Mouse (Mus musculus): Measurements from ENCODE around the gene Rpe. TPM values are rescaled to one million over a fixed set of nuclear protein-coding genes. Genes with fewer than 3 reads are reported as not detected.

Gene Rpe
- polyA plus RNA-seq, 1 experiment from 2014 or later, result 53.1 TPM

- Histone ChIP-seq H3K4me3 (ENCODE audit: low read depth, low read length) (no peak overlapping the region), H3K4me1 (ENCODE audit: control insufficient read depth, insufficient read depth, low read length) (0 out of 2 replicates have a peak, but pooled peaks cover 6% of the 10 kb centered on the region), H3K9me3 (ENCODE audit: control insufficient read depth, low read depth, low read length) (no peaks in the 10 kb centered on the region), H3K27ac (ENCODE audit: low read length) (no peak overlapping the region), H3K4me2 (replicated peaks; ENCODE audit: low read depth, low read length) (no peak overlapping the region), H3K27me3 (ENCODE audit: control insufficient read depth, insufficient read depth, low read length) (no peaks in the 10 kb centered on the region), H3K36me3 (ENCODE audit: control insufficient read depth, insufficient read depth, low read length) (no peaks in the 10 kb centered on the region; the same call in 1 of the 2 replicates), H3K9ac (replicated peaks; ENCODE audit: low read depth, low read length) (no peak overlapping the region)
- 69% methylated on average over 4 of the region's 4 CpGs for WGBS
- no peak for ATAC-seq (ENCODE audit: insufficient number of reproducible peaks, insufficient read depth, low FRiP score, low read depth)
These were observed 2.2 kb downstream of the Rpe start for GRCm38 (mm10) chr1:66702623-66703345.

GRCm38 (mm10) chr1:66704523-66704922, 3.9 kb downstream of the Rpe start:
- Histone ChIP-seq H3K9me3 (ENCODE audit: control insufficient read depth, low read depth, low read length) (no peaks in the 10 kb centered on the region), H3K36me3 (ENCODE audit: control insufficient read depth, insufficient read depth, low read length) (no peaks in the 10 kb centered on the region; the same call in 1 of the 2 replicates), H3K4me2 (replicated peaks; ENCODE audit: low read depth, low read length) (no peak overlapping the region), H3K27me3 (ENCODE audit: control insufficient read depth, insufficient read depth, low read length) (no peaks in the 10 kb centered on the region), H3K9ac (replicated peaks; ENCODE audit: low read depth, low read length) (no peak overlapping the region), H3K27ac (ENCODE audit: low read length) (no peak overlapping the region), H3K4me3 (ENCODE audit: low read depth, low read length) (no peak overlapping the region), H3K4me1 (ENCODE audit: control insufficient read depth, insufficient read depth, low read length) (0 out of 2 replicates have a peak, but pooled peaks cover 6% of the 10 kb centered on the region)
- ATAC-seq (ENCODE audit: insufficient number of reproducible peaks, insufficient read depth, low FRiP score, low read depth), result no peak
- 65% methylated on average over 6 of the region's 6 CpGs for WGBS

GRCm38 (mm10) chr1:66712859-66713258, 12.2 kb downstream of the Rpe start:
- Histone ChIP-seq H3K9ac (replicated peaks; ENCODE audit: low read depth, low read length) (no peak overlapping the region), H3K9me3 (ENCODE audit: control insufficient read depth, low read depth, low read length) (no peaks in the 10 kb centered on the region), H3K4me1 (ENCODE audit: control insufficient read depth, insufficient read depth, low read length) (no peaks in the 10 kb centered on the region), H3K4me2 (replicated peaks; ENCODE audit: low read depth, low read length) (no peak overlapping the region), H3K27me3 (ENCODE audit: control insufficient read depth, insufficient read depth, low read length) (no peaks in the 10 kb centered on the region), H3K27ac (ENCODE audit: low read length) (no peak overlapping the region), H3K36me3 (ENCODE audit: control insufficient read depth, insufficient read depth, low read length) (peaks cover 17% of the 10 kb centered on the region), H3K4me3 (ENCODE audit: low read depth, low read length) (no peak overlapping the region)
- no peak for ATAC-seq (ENCODE audit: insufficient number of reproducible peaks, insufficient read depth, low FRiP score, low read depth)
- 98% methylated on average over 3 of the region's 3 CpGs for WGBS

- Histone ChIP-seq H3K27me3 (ENCODE audit: control insufficient read depth, insufficient read depth, low read length) (no peaks in the 10 kb centered on the region), H3K4me2 (replicated peaks; ENCODE audit: low read depth, low read length) (no peak overlapping the region), H3K27ac (ENCODE audit: low read length) (no peak overlapping the region), H3K4me3 (ENCODE audit: low read depth, low read length) (no peak overlapping the region), H3K9me3 (ENCODE audit: control insufficient read depth, low read depth, low read length) (no peaks in the 10 kb centered on the region), H3K9ac (replicated peaks; ENCODE audit: low read depth, low read length) (no peak overlapping the region), H3K4me1 (ENCODE audit: control insufficient read depth, insufficient read depth, low read length) (no peaks in the 10 kb centered on the region), H3K36me3 (ENCODE audit: control insufficient read depth, insufficient read depth, low read length) (peaks cover 15% of the 10 kb centered on the region)
- 75% methylated on average over 1 of the region's 1 CpGs for WGBS
- ATAC-seq (ENCODE audit: insufficient number of reproducible peaks, insufficient read depth, low FRiP score, low read depth), result no peak
These were observed 29.9 kb downstream of the Rpe start for GRCm38 (mm10) chr1:66730581-66730980.

DNA sequence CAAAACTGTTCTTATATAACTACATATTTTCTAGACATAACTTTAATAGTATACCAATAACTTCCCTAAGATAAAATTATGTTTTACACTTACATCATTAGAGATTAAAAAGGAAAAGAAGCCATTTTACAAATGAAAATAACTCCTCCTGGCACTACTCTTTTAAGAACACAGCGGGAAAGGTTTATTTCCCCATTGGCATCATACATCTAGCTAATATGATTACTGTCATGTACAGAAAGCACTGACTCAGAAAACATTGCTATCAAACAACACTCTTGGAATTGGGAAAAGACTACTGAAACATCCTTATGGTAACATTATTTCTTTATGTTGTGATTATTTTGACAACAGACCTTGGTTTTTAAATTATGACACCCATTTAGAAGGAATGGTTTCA, 68.1 kb downstream of the Rpe start:
- no peak for ATAC-seq (ENCODE audit: insufficient number of reproducible peaks, insufficient read depth, low FRiP score, low read depth)
- Histone ChIP-seq H3K27me3 (ENCODE audit: control insufficient read depth, insufficient read depth, low read length) (no peaks in the 10 kb centered on the region), H3K4me3 (ENCODE audit: low read depth, low read length) (no peak overlapping the region), H3K9me3 (ENCODE audit: control insufficient read depth, low read depth, low read length) (no peaks in the 10 kb centered on the region), H3K4me1 (ENCODE audit: control insufficient read depth, insufficient read depth, low read length) (no peaks in the 10 kb centered on the region), H3K4me2 (replicated peaks; ENCODE audit: low read depth, low read length) (no peak overlapping the region), H3K27ac (ENCODE audit: low read length) (no peak overlapping the region), H3K9ac (replicated peaks; ENCODE audit: low read depth, low read length) (no peak overlapping the region), H3K36me3 (ENCODE audit: control insufficient read depth, insufficient read depth, low read length) (peaks cover 5% of the 10 kb centered on the region)
- WGBS, result 93% methylated on average over 1 of the region's 1 CpGs

Other genes with a start within 250 kb of the Rpe start
- gene Unc80, start 232.5 kb upstream of the Rpe start, polyA plus RNA-seq (2014; fragmentation: Nextera tagmentation; extraction: Ambion mirVana), result 0.36 and 0.51 TPM in 2 replicates
- gene Kansl1l, start 116.7 kb downstream of the Rpe start, polyA plus RNA-seq (2014; fragmentation: Nextera tagmentation; extraction: Ambion mirVana), result 16.1 and 17.2 TPM in 2 replicates
- gene Acadl, start 162.4 kb downstream of the Rpe start, polyA plus RNA-seq (2014; fragmentation: Nextera tagmentation; extraction: Ambion mirVana), result 100 and 114 TPM in 2 replicates
- gene Myl1, start 244.6 kb downstream of the Rpe start, polyA plus RNA-seq (2014; fragmentation: Nextera tagmentation; extraction: Ambion mirVana), result 14.9 and 19.0 TPM in 2 replicates